Mouse (Mus musculus) forebrain, embryonic 14.5 days (tissue): ENCODE results near the gene Gm20388. TPM values are rescaled to one million over a fixed set of nuclear protein-coding genes. Genes with fewer than 3 reads are reported as not detected.

Source experiments
- ATAC-seq: fragments of 200-750 bp; cut with Nextera tagmentation; 2 replicates; pipeline ENCODE4 v1.8.0; 2017; ENCODE audit warnings: mild to moderate bottlenecking, moderate library complexity
- DNase-seq: peaks from one replicate; pipeline ENCODE4 v3.0.0-alpha.2; 2015; ENCODE audit warnings: low spot score
- H3K27ac ChIP-seq: fragments of 300-500 bp; sonication (generic); 2 replicates; pipeline ENCODE4 v1.5.1; 2014; ENCODE audit warnings: low read depth, mild to moderate bottlenecking, control low read depth, low read length, moderate library complexity
- H3K27me3 ChIP-seq: fragments of 300-500 bp; sonication (generic); replicated peaks from 2 replicates; pipeline ENCODE4 v1.6.1; 2014; ENCODE audit warnings: low read length, control low read depth, mixed read lengths; ENCODE audit not compliant: control insufficient read depth, insufficient read depth
- H3K36me3 ChIP-seq: fragments of 300-500 bp; sonication (generic); 2 replicates; pipeline ENCODE4 v1.6.1; 2014; ENCODE audit warnings: low read length, control low read depth; ENCODE audit not compliant: control insufficient read depth, insufficient read depth
- H3K4me1 ChIP-seq: fragments of 300-500 bp; sonication (generic); 2 replicates; pipeline ENCODE4 v1.6.1; 2014; ENCODE audit warnings: antibody characterized with exemption, low read length, control low read depth; ENCODE audit not compliant: control insufficient read depth, insufficient read depth
- H3K4me2 ChIP-seq: fragments of 300-500 bp; sonication (generic); 2 replicates; pipeline ENCODE4 v1.6.1; 2014; ENCODE audit warnings: mild to moderate bottlenecking, control low read depth, low read length
- H3K4me3 ChIP-seq: fragments of 300-500 bp; sonication (generic); 2 replicates; pipeline ENCODE4 v1.5.1; 2014; ENCODE audit warnings: low read depth, low read length, control low read depth
- H3K9ac ChIP-seq: fragments of 300-500 bp; sonication (generic); 2 replicates; pipeline ENCODE4 v1.6.1; 2014; ENCODE audit warnings: mild to moderate bottlenecking, low read length, control low read depth, moderate library complexity
- H3K9me3 ChIP-seq: fragments of 300-500 bp; sonication (generic); replicated peaks from 2 replicates; pipeline ENCODE4 v1.6.1; 2016; ENCODE audit warnings: low read length, control low read depth, mixed read lengths; ENCODE audit not compliant: control insufficient read depth
- WGBS: fragments of 180-500 bp; shearing (Covaris S2); extraction: QIAGEN DNeasy Blood & Tissue Kit; methylation state at CpG from one replicate; pipeline ENCODE4 v1.1.7; 2014; 5-methylcytosine and 5-hydroxymethylcytosine counted together
- polyA plus RNA-seq: library from polyadenylated mRNA; unstranded; fragments of >200 nt; fragmentation: Nextera tagmentation; extraction: Ambion mirVana; gene quantifications from 2 replicates; pipeline ENCODE4 v1.2.1, GENCODE M21; 2014

The Gm20388 gene
- polyA plus RNA-seq, 1 experiment from 2014 or later: 7.4 TPM

DNA sequence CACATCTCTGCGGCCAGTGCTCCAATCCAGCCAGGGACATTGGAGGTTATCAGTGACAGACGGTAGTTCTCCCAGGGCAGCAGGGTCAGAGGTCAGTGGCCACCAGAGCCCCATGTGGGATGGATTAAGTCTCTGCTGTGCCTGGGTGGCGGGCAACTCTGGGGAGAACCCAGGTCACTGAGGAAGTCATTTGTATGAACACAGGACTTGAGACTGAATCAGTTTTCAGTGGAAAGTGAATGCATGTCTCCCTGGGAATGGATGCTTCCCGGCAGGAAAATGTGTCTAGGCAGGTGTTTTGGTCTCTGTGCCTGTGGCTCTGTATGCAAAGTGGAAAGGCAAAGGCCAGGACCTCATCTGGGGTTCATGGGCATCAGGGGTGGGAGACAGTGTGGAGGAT lies 922.6 kb downstream of the Gm20388 start:
- DNase-seq: no peak
- no peak overlapping the region for H3K4me2 ChIP-seq
- H3K4me1 ChIP-seq: no peaks in the 10 kb centered on the region
- no peak overlapping the region for H3K9ac ChIP-seq
- H3K36me3 ChIP-seq: no peaks in the 10 kb centered on the region
- H3K4me3 ChIP-seq: no peak overlapping the region
- ATAC-seq: no peak
- WGBS: 37% methylated on average over 4 of the region's 4 CpGs
- H3K27me3 ChIP-seq: no peaks in the 10 kb centered on the region; the same call in 1 of the 2 replicates
- H3K27ac ChIP-seq: no peak overlapping the region
- H3K9me3 ChIP-seq: no peaks in the 10 kb centered on the region

DNA sequence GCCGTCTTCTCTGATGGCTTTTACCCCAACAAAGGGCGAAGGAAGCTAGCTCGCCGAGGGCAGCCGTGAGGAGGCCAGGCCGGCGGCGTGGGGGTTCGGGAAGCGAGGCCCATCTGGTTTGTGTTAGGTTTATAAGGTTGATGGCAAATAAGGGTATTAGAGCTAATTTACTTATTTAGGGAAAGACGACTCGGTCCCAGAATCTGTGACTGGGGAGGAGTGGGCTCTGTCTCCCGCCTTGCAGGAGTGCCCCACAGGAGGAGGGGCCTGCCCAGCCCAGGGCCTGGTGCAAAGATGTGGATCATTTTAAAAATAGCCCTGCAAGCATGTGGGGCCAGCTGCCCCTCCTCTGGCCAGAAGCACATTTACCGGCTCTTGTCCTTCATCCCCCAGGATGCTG lies 928.4 kb downstream of the Gm20388 start:
- DNase-seq: no peak
- Histone ChIP-seq H3K27me3 (peaks cover 7% of the 10 kb centered on the region; the same call in 1 of the 2 replicates), H3K9me3 (no peaks in the 10 kb centered on the region), H3K9ac (no peak overlapping the region), H3K27ac (no peak overlapping the region), H3K36me3 (no peaks in the 10 kb centered on the region), H3K4me2 (no peak overlapping the region), H3K4me3 (no peak overlapping the region), H3K4me1 (no peaks in the 10 kb centered on the region)
- no peak for ATAC-seq
- 84% methylated on average over 14 of the region's 14 CpGs for WGBS

DNA sequence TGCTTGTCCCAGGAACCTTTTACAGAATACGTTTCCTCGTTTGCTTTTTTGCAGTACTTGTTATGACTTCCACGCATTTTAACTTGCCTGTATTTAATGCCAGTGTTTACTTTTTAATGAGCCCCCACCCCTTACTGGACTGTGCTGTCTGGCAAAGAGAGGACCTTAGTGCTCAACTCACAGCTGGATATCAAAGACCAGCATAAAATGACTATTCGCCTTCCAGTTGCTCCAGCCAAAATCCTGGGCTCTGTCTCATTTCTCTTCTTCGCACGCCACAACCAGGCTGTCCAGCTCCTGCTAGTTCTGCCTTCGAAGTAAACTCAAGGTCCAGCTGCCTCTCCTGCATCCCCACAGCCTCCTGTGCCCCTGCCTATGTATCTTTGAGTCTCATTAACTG lies 932.4 kb downstream of the Gm20388 start:
- no peak overlapping the region for H3K9ac ChIP-seq
- H3K4me2 ChIP-seq: no peak overlapping the region
- no peaks in the 10 kb centered on the region for H3K36me3 ChIP-seq
- ATAC-seq (no peak), DNase-seq (no peak)
- H3K4me1 ChIP-seq: 0 out of 2 replicates have a peak, but pooled peaks cover 2% of the 10 kb centered on the region
- H3K27ac ChIP-seq: no peak overlapping the region
- H3K4me3 ChIP-seq: no peak overlapping the region
- WGBS: 65% methylated on average over 7 of the region's 7 CpGs
- peaks cover 7% of the 10 kb centered on the region; the same call in 1 of the 2 replicates for H3K27me3 ChIP-seq
- no peaks in the 10 kb centered on the region for H3K9me3 ChIP-seq

DNA sequence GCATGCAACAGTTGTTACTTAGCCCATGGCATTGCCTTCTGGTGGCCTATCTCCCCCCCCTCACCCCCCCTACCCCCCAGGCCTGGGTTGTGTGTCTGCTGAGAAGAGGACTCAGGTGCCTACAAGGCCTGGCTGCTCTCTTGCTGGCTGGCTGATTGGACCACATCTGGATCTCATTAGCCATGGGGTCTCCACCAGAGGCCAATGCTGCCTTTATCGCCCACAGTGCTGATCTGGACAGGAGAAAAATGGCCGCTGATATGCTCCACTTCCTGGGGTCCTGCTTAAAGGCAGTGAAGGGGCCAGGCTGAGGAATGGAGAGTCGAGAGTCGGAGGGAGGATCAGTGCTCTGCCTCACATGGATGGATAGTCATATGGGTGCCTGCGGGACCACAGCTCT lies 935.4 kb downstream of the Gm20388 start:
- Histone ChIP-seq H3K4me1 (0 out of 2 replicates have a peak, but pooled peaks cover 2% of the 10 kb centered on the region), H3K9ac (no peak overlapping the region), H3K4me3 (no peak overlapping the region), H3K27ac (no peak overlapping the region), H3K9me3 (no peaks in the 10 kb centered on the region), H3K27me3 (peaks cover 7% of the 10 kb centered on the region; the same call in 1 of the 2 replicates), H3K4me2 (no peak overlapping the region), H3K36me3 (no peaks in the 10 kb centered on the region)
- ATAC-seq (no peak), DNase-seq (no peak)
- WGBS: 85% methylated on average over 5 of the region's 5 CpGs

DNA sequence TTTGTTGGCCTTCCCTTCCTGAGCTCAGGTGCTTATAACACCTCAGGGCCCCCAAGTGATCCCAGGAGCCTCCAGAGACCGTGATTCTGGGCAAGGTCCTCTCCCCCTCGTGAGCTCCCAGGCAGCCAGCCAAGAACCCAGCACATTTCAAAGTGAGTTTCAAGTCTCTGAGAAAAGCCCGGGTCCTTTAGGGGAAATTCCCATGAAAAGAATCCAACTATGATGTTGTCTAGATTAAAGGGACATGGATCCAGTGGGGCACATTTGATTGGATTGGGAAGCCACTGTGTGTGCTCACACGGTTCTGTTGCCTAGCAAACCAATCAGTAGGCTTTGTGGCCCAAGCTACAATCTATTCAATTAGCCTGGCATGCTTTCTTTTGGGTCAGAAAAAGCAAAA lies 936.6 kb downstream of the Gm20388 start:
- Histone ChIP-seq H3K4me1 (0 out of 2 replicates have a peak, but pooled peaks cover 2% of the 10 kb centered on the region), H3K27me3 (peaks cover 7% of the 10 kb centered on the region; the same call in 1 of the 2 replicates), H3K9ac (no peak overlapping the region), H3K4me3 (no peak overlapping the region), H3K4me2 (no peak overlapping the region), H3K27ac (no peak overlapping the region), H3K9me3 (no peaks in the 10 kb centered on the region), H3K36me3 (no peaks in the 10 kb centered on the region)
- ATAC-seq: 0 out of 2 replicates have a peak, but pooled peaks have one; percentile 57
- 1% methylated on average over 4 of the region's 4 CpGs for WGBS
- DNase-seq: peak; percentile 80

DNA sequence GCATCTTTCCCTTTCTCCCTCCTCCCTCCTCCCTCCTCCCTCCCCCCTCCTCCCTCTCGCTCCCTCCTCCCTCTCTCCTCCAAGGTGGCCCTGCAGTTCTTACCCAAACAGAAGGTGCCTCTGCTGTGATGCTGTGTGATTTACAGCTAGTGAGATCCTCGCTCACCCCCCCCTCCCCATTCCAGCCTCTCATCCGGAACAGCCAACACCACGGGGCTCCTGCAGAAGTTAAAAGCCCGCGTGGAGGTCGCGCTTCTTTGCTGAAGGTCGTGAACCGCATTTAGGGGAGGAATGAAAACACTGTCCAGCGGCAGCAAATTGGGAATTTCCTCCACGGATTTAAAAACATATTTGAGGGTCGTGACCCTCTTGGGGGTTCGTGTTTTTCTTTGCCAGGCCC lies 937.1 kb downstream of the Gm20388 start:
- 0 out of 2 replicates have a peak, but pooled peaks cover 2% of the 10 kb centered on the region for H3K4me1 ChIP-seq
- 10% methylated on average over 13 of the region's 14 CpGs for WGBS
- H3K27me3 ChIP-seq: peaks cover 7% of the 10 kb centered on the region; the same call in 1 of the 2 replicates
- H3K27ac ChIP-seq: no peak overlapping the region
- no peaks in the 10 kb centered on the region for H3K9me3 ChIP-seq
- ATAC-seq: no peak
- no peaks in the 10 kb centered on the region for H3K36me3 ChIP-seq
- no peak for DNase-seq
- H3K4me3 ChIP-seq: no peak overlapping the region
- no peak overlapping the region for H3K9ac ChIP-seq
- no peak overlapping the region for H3K4me2 ChIP-seq

DNA sequence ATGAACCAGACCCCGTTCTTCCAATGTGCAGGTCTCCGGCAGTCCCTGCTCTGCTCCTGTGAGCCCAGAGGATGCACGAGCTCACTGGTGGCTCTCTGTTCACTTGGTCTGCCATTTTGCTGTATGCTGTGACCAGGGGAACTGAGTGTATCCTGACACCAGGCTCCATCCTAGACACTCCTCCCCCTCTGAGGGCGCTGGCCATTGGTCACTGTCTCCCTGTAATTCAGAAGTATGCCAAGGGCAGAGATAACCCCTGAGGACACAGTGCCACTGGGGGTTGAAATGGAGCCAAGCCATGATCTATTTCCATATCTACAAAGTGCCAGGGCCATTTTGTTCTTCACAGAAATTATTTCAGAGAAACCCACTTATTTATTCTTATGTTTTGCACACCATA lies 937.8 kb downstream of the Gm20388 start:
- no peak overlapping the region for H3K27ac ChIP-seq
- H3K36me3 ChIP-seq: no peaks in the 10 kb centered on the region
- H3K4me2 ChIP-seq: no peak overlapping the region
- H3K4me3 ChIP-seq: no peak overlapping the region
- H3K4me1 ChIP-seq: 0 out of 2 replicates have a peak, but pooled peaks cover 2% of the 10 kb centered on the region
- WGBS: 72% methylated on average over 4 of the region's 4 CpGs
- ATAC-seq (no peak), DNase-seq (no peak)
- no peaks in the 10 kb centered on the region for H3K9me3 ChIP-seq
- no peak overlapping the region for H3K9ac ChIP-seq
- peaks cover 6% of the 10 kb centered on the region; the same call in 1 of the 2 replicates for H3K27me3 ChIP-seq

DNA sequence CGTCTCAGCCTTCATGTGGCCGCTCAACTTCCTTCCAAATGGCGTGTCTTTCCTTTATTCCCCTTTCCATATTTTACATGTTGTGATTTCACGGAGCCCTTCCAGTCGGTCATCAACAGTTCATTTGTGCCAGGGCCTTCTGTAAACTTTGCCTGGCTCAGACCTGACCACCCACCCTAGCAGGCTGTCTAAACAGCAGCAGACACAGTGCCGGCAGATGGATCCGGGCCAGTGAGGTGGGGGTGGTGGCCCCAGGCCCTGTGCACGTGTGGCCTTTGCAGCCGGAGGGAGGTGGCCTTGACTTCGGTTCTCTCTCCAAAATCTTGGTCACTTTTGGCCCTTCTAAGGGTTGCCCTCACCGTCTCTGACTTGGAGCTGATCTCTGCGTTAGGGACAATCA lies 940.8 kb downstream of the Gm20388 start:
- Histone ChIP-seq H3K36me3 (no peaks in the 10 kb centered on the region), H3K4me1 (0 out of 2 replicates have a peak, but pooled peaks cover 2% of the 10 kb centered on the region), H3K27ac (no peak overlapping the region), H3K9me3 (no peaks in the 10 kb centered on the region), H3K9ac (no peak overlapping the region), H3K4me2 (no peak overlapping the region), H3K27me3 (no peaks in the 10 kb centered on the region), H3K4me3 (no peak overlapping the region)
- ATAC-seq (no peak), DNase-seq (no peak)
- WGBS: 93% methylated on average over 12 of the region's 12 CpGs

DNA sequence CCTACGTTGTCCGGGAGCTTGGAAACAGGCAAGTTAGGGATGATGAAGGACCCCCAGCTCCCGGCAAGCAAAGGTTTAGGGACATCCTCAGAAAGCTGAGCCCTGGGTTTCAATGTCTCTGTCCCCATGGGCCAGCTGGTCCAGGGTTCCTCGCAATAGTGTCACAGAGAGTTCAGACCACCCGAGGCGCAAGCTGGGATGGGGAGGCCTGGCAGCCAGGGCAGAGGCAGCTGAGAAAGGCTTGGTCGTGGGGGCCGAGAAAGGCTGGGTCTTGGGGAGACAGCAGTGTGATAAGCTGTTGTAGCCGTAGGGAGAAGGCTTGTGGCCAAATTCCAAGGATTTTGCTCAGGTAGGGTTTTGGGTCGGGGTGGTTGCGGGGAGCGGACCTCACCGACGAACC lies 949.2 kb downstream of the Gm20388 start:
- no peak overlapping the region for H3K4me2 ChIP-seq
- H3K27me3 ChIP-seq: no peaks in the 10 kb centered on the region
- H3K9ac ChIP-seq: no peak overlapping the region
- H3K4me3 ChIP-seq: no peak overlapping the region
- no peak for ATAC-seq
- no peaks in the 10 kb centered on the region for H3K36me3 ChIP-seq
- DNase-seq: no peak
- WGBS: 86% methylated on average over 14 of the region's 14 CpGs
- no peak overlapping the region for H3K27ac ChIP-seq
- no peaks in the 10 kb centered on the region for H3K9me3 ChIP-seq
- no peaks in the 10 kb centered on the region for H3K4me1 ChIP-seq
